Mouse (Mus musculus) adipose tissue, adult 10 weeks (tissue): Measurements from ENCODE around the gene Prdm9. TPM values are rescaled to one million over a fixed set of nuclear protein-coding genes. Genes with fewer than 3 reads are reported as not detected.

Experiments used
- polyA plus RNA-seq: library from polyadenylated mRNA; stranded (reverse); fragments of 350-450 nt; fragmentation: Illumina TruSeq; extraction: RNeasy Lipid Tissue Mini Kit (QIAGEN cat#74804); gene quantifications from one replicate; pipeline ENCODE4 v1.2.3, GENCODE M21; 2014; ENCODE audit warnings: low read depth, low replicate concordance

The Prdm9 gene
- polyA plus RNA-seq, result 10.0 TPM

GRCm38 (mm10) chr17:15564014-15564927, at the start of gene Prdm9:
Prdm9 (minus strand) TSS chr17:15564354.

GRCm38 (mm10) chr17:15526986-15527810, 37.0 kb downstream of the Prdm9 start, which contains the start of gene Pdcd2:
Pdcd2 (minus strand) TSS chr17:15527301.

GRCm38 (mm10) chr17:15499656-15500394, 64.3 kb downstream of the Prdm9 start, which contains the start of the genes Psmb1 and Tbp:
Psmb1 (minus strand) TSS chr17:15499751.
Tbp (plus strand) TSS chr17:15499888.

Other genes starting within 250 kb of the Prdm9 start
- gene Dll1, start 187.5 kb downstream of the Prdm9 start, polyA plus RNA-seq, result 7.9 TPM
- gene Fam120b, start 168.2 kb downstream of the Prdm9 start, polyA plus RNA-seq, result 21.7 TPM
- gene Psmb1, start 64.6 kb downstream of the Prdm9 start, polyA plus RNA-seq, result 124 TPM
- 33.6 TPM for gene Tbp, start 64.5 kb downstream of the Prdm9 start, polyA plus RNA-seq
- 27.7 TPM for gene Pdcd2, start 37.1 kb downstream of the Prdm9 start, polyA plus RNA-seq
- 12.1 TPM for gene Chd1, start 140.6 kb upstream of the Prdm9 start, polyA plus RNA-seq